Mouse (Mus musculus) heart, embryonic 16.5 days (tissue): ENCODE results near the gene Rhpn2. TPM values are rescaled to one million over a fixed set of nuclear protein-coding genes. Genes with fewer than 3 reads are reported as not detected.
A peak's percentile ranks its signal among the peaks of the same experiment; 100 is the strongest.
"Not testable (repeated sequence)": the region's sequence is repeated elsewhere in the genome, so short reads cannot be mapped to it uniquely, and the experiment has no call there.

Experiments used
- ATAC-seq: fragments of 200-750 bp; cut with Nextera tagmentation; replicated peaks from 2 replicates; pipeline ENCODE4 v1.8.0; 2017; ENCODE audit warnings: moderate number of reproducible peaks; ENCODE audit not compliant: insufficient read depth, low FRiP score; ENCODE audit errors: extremely low read depth
- H3K27ac ChIP-seq: fragments of 300-500 bp; sonication (generic); 2 replicates; pipeline ENCODE4 v1.5.1; 2014; ENCODE audit warnings: mild to moderate bottlenecking, low read length, control low read depth, moderate library complexity
- H3K27me3 ChIP-seq: fragments of 300-500 bp; sonication (generic); 2 replicates; pipeline ENCODE4 v1.6.1; 2014; ENCODE audit warnings: low read length, mixed read lengths; ENCODE audit not compliant: control insufficient read depth, insufficient read depth
- H3K36me3 ChIP-seq: fragments of 300-500 bp; sonication (generic); 2 replicates; pipeline ENCODE4 v1.6.1; 2014; ENCODE audit not compliant: control insufficient read depth, insufficient read depth
- H3K4me1 ChIP-seq: fragments of 300-500 bp; sonication (generic); 2 replicates; pipeline ENCODE4 v1.6.1; 2014; ENCODE audit warnings: low read length, mixed read lengths; ENCODE audit not compliant: control insufficient read depth, insufficient read depth
- H3K4me2 ChIP-seq: fragments of 300-500 bp; sonication (generic); 2 replicates; pipeline ENCODE4 v1.6.1; 2014; ENCODE audit warnings: low read depth, mild to moderate bottlenecking, control low read depth, low read length
- H3K4me3 ChIP-seq: fragments of 300-500 bp; sonication (generic); 2 replicates; pipeline ENCODE4 v1.5.1; 2014; ENCODE audit warnings: mild to moderate bottlenecking, control low read depth, low read length
- H3K9ac ChIP-seq: fragments of 300-500 bp; sonication (generic); 2 replicates; pipeline ENCODE4 v1.6.1; 2014; ENCODE audit warnings: low read length, control low read depth
- H3K9me3 ChIP-seq: fragments of 300-500 bp; sonication (generic); replicated peaks from 2 replicates; pipeline ENCODE4 v1.6.1; 2016; ENCODE audit warnings: low read length; ENCODE audit not compliant: control insufficient read depth
- WGBS: fragments of 180-500 bp; shearing (Covaris S2); extraction: QIAGEN DNeasy Blood & Tissue Kit; methylation state at CpG from one replicate; pipeline ENCODE4 v1.1.7; 2014; 5-methylcytosine and 5-hydroxymethylcytosine counted together
- polyA plus RNA-seq: library from polyadenylated mRNA; unstranded; fragments of >200 nt; fragmentation: Nextera tagmentation; extraction: Ambion mirVana; gene quantifications from 2 replicates; pipeline ENCODE4 v1.2.1, GENCODE M21; 2015

Rhpn2 gene
- polyA plus RNA-seq, 1 experiment from 2014 or later, result 5.8 TPM

GRCm38 (mm10) chr7:35319221-35319620, 14.7 kb upstream of the Rhpn2 start:
- H3K4me2 ChIP-seq, H3K27me3 ChIP-seq, H3K4me1 ChIP-seq, H3K36me3 ChIP-seq, H3K9ac ChIP-seq, H3K27ac ChIP-seq, H3K9me3 ChIP-seq, ATAC-seq, H3K4me3 ChIP-seq: not testable (repeated sequence)
- 38% methylated on average over 3 of the region's 3 CpGs for WGBS

- H3K9ac ChIP-seq, result no peak overlapping the region
- H3K27ac ChIP-seq, result no peak overlapping the region
- ATAC-seq, result no peak
- no peaks in the 10 kb centered on the region for H3K27me3 ChIP-seq
- H3K36me3 ChIP-seq, result no peaks in the 10 kb centered on the region
- WGBS, result 72% methylated on average over 4 of the region's 4 CpGs
- H3K4me1 ChIP-seq, result peaks cover 8% of the 10 kb centered on the region
- no peaks in the 10 kb centered on the region for H3K9me3 ChIP-seq
- no peak overlapping the region for H3K4me2 ChIP-seq
- no peak overlapping the region for H3K4me3 ChIP-seq
Measured at GRCm38 (mm10) chr7:35319755-35320154, 14.2 kb upstream of the Rhpn2 start.

GRCm38 (mm10) chr7:35322161-35322560, 11.8 kb upstream of the Rhpn2 start:
- H3K9me3 ChIP-seq, result no peaks in the 10 kb centered on the region

GRCm38 (mm10) chr7:35322732-35323420, 11.1 kb upstream of the Rhpn2 start:
- 0 out of 2 replicates have a peak, but pooled peaks cover 2% of the 10 kb centered on the region for H3K4me1 ChIP-seq
- no peaks in the 10 kb centered on the region for H3K27me3 ChIP-seq
- H3K36me3 ChIP-seq, result no peaks in the 10 kb centered on the region
- no peak overlapping the region; the same call in 1 of the 2 replicates for H3K9ac ChIP-seq
- no peak for ATAC-seq
- no peaks in the 10 kb centered on the region for H3K9me3 ChIP-seq
- H3K4me2 ChIP-seq, result peak overlapping the region; percentile 23; the same call in 1 of the 2 replicates
- WGBS, result 12% methylated on average over 11 of the region's 13 CpGs
- H3K27ac ChIP-seq, result no peak overlapping the region
- no peak overlapping the region for H3K4me3 ChIP-seq

More at GRCm38 (mm10) chr7:35322161-35322560, 11.8 kb upstream of the Rhpn2 start:
- Histone ChIP-seq H3K9ac (no peak overlapping the region), H3K4me1 (peaks cover 8% of the 10 kb centered on the region), H3K4me2 (no peak overlapping the region), H3K4me3 (no peak overlapping the region), H3K36me3 (no peaks in the 10 kb centered on the region), H3K27ac (no peak overlapping the region), H3K27me3 (no peaks in the 10 kb centered on the region)
- 57% methylated on average over 3 of the region's 3 CpGs for WGBS
- no peak for ATAC-seq

- no peaks in the 10 kb centered on the region for H3K9me3 ChIP-seq
- H3K4me1 ChIP-seq, result 0 out of 2 replicates have a peak, but pooled peaks cover 4% of the 10 kb centered on the region
- no peak for ATAC-seq
- H3K27me3 ChIP-seq, result 0 out of 2 replicates have a peak, but pooled peaks cover 6% of the 10 kb centered on the region
- no peak overlapping the region for H3K4me2 ChIP-seq
- H3K4me3 ChIP-seq, result no peak overlapping the region
- H3K36me3 ChIP-seq, result no peaks in the 10 kb centered on the region
- H3K27ac ChIP-seq, result no peak overlapping the region
- H3K9ac ChIP-seq, result no peak overlapping the region
- 67% methylated on average over 3 of the region's 3 CpGs for WGBS
Measured at GRCm38 (mm10) chr7:35331590-35331989, 2.4 kb upstream of the Rhpn2 start.

GRCm38 (mm10) chr7:35333231-35333651, 729 bp upstream of the Rhpn2 start:
- peak overlapping the region; percentile 41; the same call in 1 of the 2 replicates for H3K27ac ChIP-seq
- WGBS, result under 1% methylated on average over 19 of the region's 19 CpGs
- H3K27me3 ChIP-seq, result 0 out of 2 replicates have a peak, but pooled peaks cover 6% of the 10 kb centered on the region
- H3K4me3 ChIP-seq, result peak overlapping the region; percentile 84
- ATAC-seq, result peak; percentile 39; the same call in 1 of the 2 replicates
- H3K4me2 ChIP-seq, result peak overlapping the region; percentile 100
- H3K9ac ChIP-seq, result peak overlapping the region; percentile 56
- H3K36me3 ChIP-seq, result no peaks in the 10 kb centered on the region
- H3K4me1 ChIP-seq, result 0 out of 2 replicates have a peak, but pooled peaks cover 4% of the 10 kb centered on the region
- no peaks in the 10 kb centered on the region for H3K9me3 ChIP-seq

- Histone ChIP-seq H3K4me3 (peak overlapping the region; percentile 84), H3K4me2 (peak overlapping the region; percentile 100), H3K27me3 (0 out of 2 replicates have a peak, but pooled peaks cover 6% of the 10 kb centered on the region), H3K9me3 (no peaks in the 10 kb centered on the region), H3K36me3 (no peaks in the 10 kb centered on the region), H3K27ac (peak overlapping the region; percentile 49; the same call in 1 of the 2 replicates), H3K4me1 (0 out of 2 replicates have a peak, but pooled peaks cover 4% of the 10 kb centered on the region), H3K9ac (peak overlapping the region; percentile 81)
- 0 out of 2 replicates have a peak, but pooled peaks have one; percentile 0 for ATAC-seq
- WGBS, result 1% methylated on average over 51 of the region's 51 CpGs
Measured at GRCm38 (mm10) chr7:35334527-35335452, 820 bp downstream of the Rhpn2 start.

GRCm38 (mm10) chr7:35340196-35340595, 6.2 kb downstream of the Rhpn2 start:
- H3K27me3 ChIP-seq, result 0 out of 2 replicates have a peak, but pooled peaks cover 2% of the 10 kb centered on the region
- H3K36me3 ChIP-seq, result no peaks in the 10 kb centered on the region
- ATAC-seq, result no peak
- H3K4me1 ChIP-seq, result peaks cover 5% of the 10 kb centered on the region
- H3K9ac ChIP-seq, result no peak overlapping the region
- no peak overlapping the region for H3K4me2 ChIP-seq
- no peak overlapping the region for H3K4me3 ChIP-seq
- H3K27ac ChIP-seq, result no peak overlapping the region
- no peaks in the 10 kb centered on the region for H3K9me3 ChIP-seq
- WGBS, result 55% methylated on average over 5 of the region's 5 CpGs
